Mouse (Mus musculus) MN1 (cell line): Measurements from ENCODE around the gene Enah.

Experiments used
- DNase-seq: peaks from one replicate; pipeline ENCODE4 v3.0.0-alpha.2; 2016; ENCODE audit warnings: low spot score

Gene Enah

GRCm38 (mm10) chr1:181963827-181964226 is 56.0 kb downstream of the Enah start:
- no peak for DNase-seq

GRCm38 (mm10) chr1:181963351-181963750 is 56.4 kb downstream of the Enah start:
- DNase-seq: no peak

- no peak for DNase-seq
Measured at GRCm38 (mm10) chr1:181960383-181960782, 59.4 kb downstream of the Enah start.

GRCm38 (mm10) chr1:181958392-181958791 is 61.4 kb downstream of the Enah start:
- no peak for DNase-seq

GRCm38 (mm10) chr1:181957736-181958135 is 62.1 kb downstream of the Enah start:
- no peak for DNase-seq

GRCm38 (mm10) chr1:181953547-181953946 is 66.2 kb downstream of the Enah start:
- no peak for DNase-seq

GRCm38 (mm10) chr1:181951266-181951665 is 68.5 kb downstream of the Enah start:
- no peak for DNase-seq

- no peak for DNase-seq
Measured at GRCm38 (mm10) chr1:181950721-181951120, 69.1 kb downstream of the Enah start.

- DNase-seq: peak; percentile 16
Measured at GRCm38 (mm10) chr1:181948191-181948590, 71.6 kb downstream of the Enah start.

GRCm38 (mm10) chr1:181937064-181937463 is 82.7 kb downstream of the Enah start:
- no peak for DNase-seq

- DNase-seq: no peak
Measured at GRCm38 (mm10) chr1:181928388-181928787, 91.4 kb downstream of the Enah start.

- DNase-seq: no peak
Measured at GRCm38 (mm10) chr1:181923384-181923783, 96.4 kb downstream of the Enah start.

GRCm38 (mm10) chr1:181921580-181922494 is 98.0 kb downstream of the Enah start:
- no peak for DNase-seq

GRCm38 (mm10) chr1:181911841-181912240 is 107.9 kb downstream of the Enah start:
- no peak for DNase-seq

GRCm38 (mm10) chr1:181901706-181902373 is 118.0 kb downstream of the Enah start:
- DNase-seq: peak; percentile 17

GRCm38 (mm10) chr1:181900846-181901245 is 118.9 kb downstream of the Enah start:
- no peak for DNase-seq

GRCm38 (mm10) chr1:181898961-181899360 is 120.8 kb downstream of the Enah start:
- DNase-seq: no peak

- no peak for DNase-seq
Measured at GRCm38 (mm10) chr1:181896991-181897390, 122.8 kb downstream of the Enah start.

- DNase-seq: no peak
Measured at GRCm38 (mm10) chr1:181893721-181894120, 126.1 kb downstream of the Enah start.

GRCm38 (mm10) chr1:181889670-181890069 is 130.1 kb downstream of the Enah start:
- DNase-seq: no peak

GRCm38 (mm10) chr1:181888801-181889200 is 131.0 kb downstream of the Enah start:
- DNase-seq: peak; percentile 89

- peak; percentile 90 for DNase-seq
Measured at GRCm38 (mm10) chr1:181881532-181881931, 138.3 kb downstream of the Enah start.

- no peak for DNase-seq
Measured at GRCm38 (mm10) chr1:181880752-181881325, 139.0 kb downstream of the Enah start.
